Mouse (Mus musculus) thymus, postnatal 14 days (tissue): Measurements from ENCODE around the gene Serinc5.
A peak's percentile ranks its signal among the peaks of the same experiment; 100 is the strongest.

Experiments used
- DNase-seq: peaks from one replicate; pipeline ENCODE4 v3.0.0; 2021

Gene Serinc5

GRCm38 (mm10) chr13:92615201-92615600, 4.3 kb downstream of the Serinc5 start:
- no peak for DNase-seq

GRCm38 (mm10) chr13:92616459-92616858, 5.6 kb downstream of the Serinc5 start:
- DNase-seq, result peak; percentile 1

GRCm38 (mm10) chr13:92626196-92626595, 15.3 kb downstream of the Serinc5 start:
- DNase-seq, result no peak

GRCm38 (mm10) chr13:92626725-92627124, 15.8 kb downstream of the Serinc5 start:
- no peak for DNase-seq

- DNase-seq, result no peak
Observed at GRCm38 (mm10) chr13:92629509-92629908, 18.6 kb downstream of the Serinc5 start.

GRCm38 (mm10) chr13:92631450-92631849, 20.6 kb downstream of the Serinc5 start:
- DNase-seq, result no peak

- no peak for DNase-seq
Observed at GRCm38 (mm10) chr13:92632550-92632949, 21.7 kb downstream of the Serinc5 start.

- DNase-seq, result no peak
Observed at GRCm38 (mm10) chr13:92635040-92635439, 24.1 kb downstream of the Serinc5 start.

GRCm38 (mm10) chr13:92636226-92636909, 25.5 kb downstream of the Serinc5 start:
- DNase-seq, result no peak

GRCm38 (mm10) chr13:92636910-92637275, 26.0 kb downstream of the Serinc5 start:
- DNase-seq, result peak; percentile 80

GRCm38 (mm10) chr13:92639093-92640014, 28.5 kb downstream of the Serinc5 start:
- peak; percentile 56 for DNase-seq

GRCm38 (mm10) chr13:92644199-92644598, 33.3 kb downstream of the Serinc5 start:
- DNase-seq, result no peak

- no peak for DNase-seq
Observed at GRCm38 (mm10) chr13:92644753-92645152, 33.9 kb downstream of the Serinc5 start.

GRCm38 (mm10) chr13:92647695-92648094, 36.8 kb downstream of the Serinc5 start:
- no peak for DNase-seq

- no peak for DNase-seq
Observed at GRCm38 (mm10) chr13:92649111-92649510, 38.2 kb downstream of the Serinc5 start.

- DNase-seq, result no peak
Observed at GRCm38 (mm10) chr13:92650956-92651355, 40.1 kb downstream of the Serinc5 start.

- no peak for DNase-seq
Observed at GRCm38 (mm10) chr13:92652498-92652897, 41.6 kb downstream of the Serinc5 start.

GRCm38 (mm10) chr13:92653283-92653682, 42.4 kb downstream of the Serinc5 start:
- DNase-seq, result no peak

- no peak for DNase-seq
Observed at GRCm38 (mm10) chr13:92656815-92657513, 46.1 kb downstream of the Serinc5 start.

- DNase-seq, result peak; percentile 69
Observed at GRCm38 (mm10) chr13:92659611-92660010, 48.7 kb downstream of the Serinc5 start.

- no peak for DNase-seq
Observed at GRCm38 (mm10) chr13:92662555-92663286, 51.8 kb downstream of the Serinc5 start.

- no peak for DNase-seq
Observed at GRCm38 (mm10) chr13:92665008-92665407, 54.1 kb downstream of the Serinc5 start.
